Mouse (Mus musculus): ENCODE results near the gene Rbm34. TPM values are rescaled to one million over a fixed set of nuclear protein-coding genes. Genes with fewer than 3 reads are reported as not detected.

Gene Rbm34
- total RNA-seq, 1 experiment from 2014 or later = 44.6 TPM

- no peak for ATAC-seq (replicated peaks; ENCODE audit: low read depth, poor library complexity, severe bottlenecking)
These were observed 5.6 kb downstream of the Rbm34 start for GRCm38 (mm10) chr8:126965246-126965645.

- no peak for ATAC-seq (replicated peaks; ENCODE audit: low read depth, poor library complexity, severe bottlenecking)
These were observed 8.0 kb downstream of the Rbm34 start for GRCm38 (mm10) chr8:126962871-126963270.

GRCm38 (mm10) chr8:126961516-126961915, 9.4 kb downstream of the Rbm34 start:
- no peak for ATAC-seq (replicated peaks; ENCODE audit: low read depth, poor library complexity, severe bottlenecking)

GRCm38 (mm10) chr8:126951900-126952636, 18.8 kb downstream of the Rbm34 start:
- ATAC-seq (replicated peaks; ENCODE audit: low read depth, poor library complexity, severe bottlenecking) = no peak

- no peak for ATAC-seq (replicated peaks; ENCODE audit: low read depth, poor library complexity, severe bottlenecking)
These were observed 21.3 kb downstream of the Rbm34 start for GRCm38 (mm10) chr8:126949527-126949926.

- no peak for ATAC-seq (replicated peaks; ENCODE audit: low read depth, poor library complexity, severe bottlenecking)
These were observed 24.4 kb downstream of the Rbm34 start for GRCm38 (mm10) chr8:126946444-126946843.

- peak; percentile 93 for ATAC-seq (replicated peaks; ENCODE audit: low read depth, poor library complexity, severe bottlenecking)
These were observed 25.1 kb downstream of the Rbm34 start, which contains the start of gene Tomm20 for GRCm38 (mm10) chr8:126945730-126946163. TSS of gene Tomm20 (minus strand) at chr8:126945844.

- peak; percentile 39; the same call in 1 of the 2 replicates for ATAC-seq (replicated peaks; ENCODE audit: low read depth, poor library complexity, severe bottlenecking)
These were observed 25.8 kb downstream of the Rbm34 start for GRCm38 (mm10) chr8:126944781-126945691.

GRCm38 (mm10) chr8:126943565-126943964, 27.3 kb downstream of the Rbm34 start:
- ATAC-seq (replicated peaks; ENCODE audit: low read depth, poor library complexity, severe bottlenecking) = no peak

GRCm38 (mm10) chr8:126937337-126937736, 33.5 kb downstream of the Rbm34 start:
- ATAC-seq (replicated peaks; ENCODE audit: low read depth, poor library complexity, severe bottlenecking) = no peak

GRCm38 (mm10) chr8:126935932-126936331, 34.9 kb downstream of the Rbm34 start:
- no peak for ATAC-seq (replicated peaks; ENCODE audit: low read depth, poor library complexity, severe bottlenecking)

- ATAC-seq (replicated peaks; ENCODE audit: low read depth, poor library complexity, severe bottlenecking) = no peak
These were observed 35.5 kb downstream of the Rbm34 start for GRCm38 (mm10) chr8:126935387-126935786.

- no peak for ATAC-seq (replicated peaks; ENCODE audit: low read depth, poor library complexity, severe bottlenecking)
These were observed 38.2 kb downstream of the Rbm34 start for GRCm38 (mm10) chr8:126932656-126933055.

- ATAC-seq (replicated peaks; ENCODE audit: low read depth, poor library complexity, severe bottlenecking) = no peak
These were observed 38.6 kb downstream of the Rbm34 start for GRCm38 (mm10) chr8:126932249-126932648.

GRCm38 (mm10) chr8:126931720-126932119, 39.2 kb downstream of the Rbm34 start:
- ATAC-seq (replicated peaks; ENCODE audit: low read depth, poor library complexity, severe bottlenecking) = peak; percentile 42

- ATAC-seq (replicated peaks; ENCODE audit: low read depth, poor library complexity, severe bottlenecking) = peak; percentile 82
These were observed 41.2 kb downstream of the Rbm34 start for GRCm38 (mm10) chr8:126929607-126930161.

GRCm38 (mm10) chr8:126928755-126929505, 41.9 kb downstream of the Rbm34 start:
- ATAC-seq (replicated peaks; ENCODE audit: low read depth, poor library complexity, severe bottlenecking) = no peak

- ATAC-seq (replicated peaks; ENCODE audit: low read depth, poor library complexity, severe bottlenecking) = no peak
These were observed 42.8 kb downstream of the Rbm34 start for GRCm38 (mm10) chr8:126928028-126928427.

- ATAC-seq (replicated peaks; ENCODE audit: low read depth, poor library complexity, severe bottlenecking) = peak; percentile 33; the same call in 1 of the 2 replicates
These were observed 43.8 kb downstream of the Rbm34 start for GRCm38 (mm10) chr8:126927058-126927457.

GRCm38 (mm10) chr8:126922981-126923380, 47.9 kb downstream of the Rbm34 start:
- no peak for ATAC-seq (replicated peaks; ENCODE audit: low read depth, poor library complexity, severe bottlenecking)
